Mouse (Mus musculus) thymus, adult 2 months (tissue): ENCODE results near the gene Cdh13.

Experiments used
- CTCF ChIP-seq: fragments of 200-500 bp; IDR thresholded peaks from 2 replicates; pipeline ENCODE4 v1.5.1; 2012; ENCODE audit warnings: mild to moderate bottlenecking, control low read depth, low read length, moderate library complexity, borderline replicate concordance; ENCODE audit not compliant: control insufficient read depth, poor library complexity, insufficient read depth; ENCODE audit errors: extremely low read depth
- POLR2A ChIP-seq: fragments of 200-500 bp; IDR thresholded peaks from 2 replicates; pipeline ENCODE4 v1.6.1; 2012; ENCODE audit warnings: mild to moderate bottlenecking, low read length, control low read depth, moderate library complexity; ENCODE audit not compliant: control insufficient read depth, poor library complexity, insufficient read depth; ENCODE audit errors: extremely low read depth

- TF ChIP-seq CTCF = no peak
- TF ChIP-seq POLR2A = no peak
These were observed 69.5 kb downstream of the Cdh13 start for GRCm38 (mm10) chr8:118353022-118353421.
